Mouse (Mus musculus): ENCODE data around the gene Sycp1. TPM values are rescaled to one million over a fixed set of nuclear protein-coding genes. Genes with fewer than 3 reads are reported as not detected.

The Sycp1 gene
- polyA plus RNA-seq, 1 experiment from 2014 or later = not detected

DNA sequence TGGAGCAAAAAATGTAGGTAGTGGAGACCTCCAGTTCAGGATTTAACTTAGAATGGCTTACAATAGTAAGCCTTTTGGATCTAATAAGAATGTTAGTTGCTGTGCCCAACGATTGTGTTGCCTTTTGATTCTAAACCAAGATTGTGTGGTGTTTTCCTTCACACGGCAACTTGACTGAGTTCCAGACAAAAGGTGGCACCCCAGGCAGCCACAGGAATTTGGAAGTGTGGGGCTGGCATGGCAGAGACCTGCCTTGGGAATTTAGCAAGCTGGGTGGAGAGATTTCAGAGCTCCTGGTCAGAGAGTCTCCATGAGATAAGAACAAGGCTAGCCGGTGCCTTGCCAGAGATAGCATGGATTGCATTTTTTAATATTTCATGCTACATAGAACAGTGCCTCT lies 19.7 kb upstream of the Sycp1 start:
- Histone ChIP-seq H3K4me1 (ENCODE audit: insufficient read depth) (no peaks in the 10 kb centered on the region), H3K4me3 (ENCODE audit: low read depth, low read length) (no peak overlapping the region), H3K4me2 (no peak overlapping the region), H3K27me3 (ENCODE audit: insufficient read depth, low read length) (no peaks in the 10 kb centered on the region), H3K9me3 (ENCODE audit: low read depth, low read length) (no peaks in the 10 kb centered on the region), H3K36me3 (ENCODE audit: insufficient read depth) (no peaks in the 10 kb centered on the region), H3K27ac (ENCODE audit: low read depth) (no peak overlapping the region), H3K9ac (no peak overlapping the region)
- TF ChIP-seq CTCF (IDR thresholded peaks at IDR 0.05; ENCODE audit: low read depth) = no peak
- WGBS = 58% methylated on average over 3 of the region's 3 CpGs
- DNase-seq = no peak
- no peak for ATAC-seq (ENCODE audit: insufficient read depth)

DNA sequence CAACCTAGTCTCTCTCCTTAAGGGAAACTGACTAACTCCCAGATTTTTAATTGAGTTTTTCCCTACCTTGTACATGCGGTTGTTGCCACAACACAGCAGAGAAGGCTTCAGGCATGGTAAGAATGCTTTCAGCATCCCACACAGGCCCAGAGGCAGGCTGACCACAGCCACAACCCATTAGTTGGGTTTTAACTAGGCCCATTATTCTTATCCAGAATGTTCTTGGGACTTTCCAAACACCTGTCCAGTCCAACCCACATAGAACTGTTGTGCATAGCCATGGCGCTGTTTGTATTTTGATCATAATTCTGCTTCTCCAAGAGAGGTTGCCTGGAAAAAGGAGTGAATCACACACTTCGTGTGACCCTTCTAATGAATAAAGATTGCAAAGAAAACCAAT lies 19.2 kb upstream of the Sycp1 start:
- ATAC-seq (ENCODE audit: insufficient read depth) = no peak

DNA sequence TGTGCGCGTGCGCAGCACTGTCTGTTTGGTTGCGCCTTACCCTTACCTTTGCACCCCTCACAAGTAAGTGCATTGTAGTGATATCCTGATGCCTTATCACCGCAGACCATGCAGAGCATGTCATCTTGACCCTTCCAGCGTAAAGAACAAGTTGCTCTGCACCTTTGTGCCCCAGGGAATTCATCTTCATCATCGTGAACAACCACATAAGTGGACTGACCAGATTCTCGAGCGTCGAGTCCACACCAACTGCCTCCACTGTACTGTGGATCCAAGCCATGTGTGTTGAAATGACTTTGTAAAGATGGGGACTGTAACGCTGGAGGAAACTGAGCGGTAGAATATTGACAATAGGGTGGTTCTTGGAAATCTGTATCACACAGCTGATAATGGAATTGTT lies 18.6 kb upstream of the Sycp1 start:
- H3K27ac ChIP-seq (ENCODE audit: low read depth) = no peak overlapping the region
- 75% methylated on average over 12 of the region's 12 CpGs for WGBS
- no peaks in the 10 kb centered on the region for H3K4me1 ChIP-seq (ENCODE audit: insufficient read depth)
- no peak overlapping the region for H3K4me3 ChIP-seq (ENCODE audit: low read depth, low read length)
- H3K27me3 ChIP-seq (ENCODE audit: insufficient read depth, low read length) = no peaks in the 10 kb centered on the region
- H3K4me2 ChIP-seq = no peak overlapping the region
- no peaks in the 10 kb centered on the region for H3K36me3 ChIP-seq (ENCODE audit: insufficient read depth)
- no peaks in the 10 kb centered on the region for H3K9me3 ChIP-seq (ENCODE audit: low read depth, low read length)
- TF ChIP-seq CTCF (IDR thresholded peaks at IDR 0.05; ENCODE audit: low read depth) = no peak
- DNase-seq (no peak), ATAC-seq (ENCODE audit: insufficient read depth) (no peak)
- no peak overlapping the region for H3K9ac ChIP-seq

More for the DNA sequence above, 19.2 kb upstream of the Sycp1 start:
- Histone ChIP-seq H3K9me3 (ENCODE audit: low read depth, low read length) (no peaks in the 10 kb centered on the region), H3K27me3 (ENCODE audit: insufficient read depth, low read length) (no peaks in the 10 kb centered on the region), H3K4me1 (ENCODE audit: insufficient read depth) (no peaks in the 10 kb centered on the region), H3K36me3 (ENCODE audit: insufficient read depth) (no peaks in the 10 kb centered on the region), H3K4me2 (no peak overlapping the region), H3K4me3 (ENCODE audit: low read depth, low read length) (no peak overlapping the region), H3K9ac (no peak overlapping the region), H3K27ac (ENCODE audit: low read depth) (no peak overlapping the region)
- DNase-seq = no peak
- no peak for TF ChIP-seq CTCF (IDR thresholded peaks at IDR 0.05; ENCODE audit: low read depth)
- 91% methylated on average over 3 of the region's 3 CpGs for WGBS

DNA sequence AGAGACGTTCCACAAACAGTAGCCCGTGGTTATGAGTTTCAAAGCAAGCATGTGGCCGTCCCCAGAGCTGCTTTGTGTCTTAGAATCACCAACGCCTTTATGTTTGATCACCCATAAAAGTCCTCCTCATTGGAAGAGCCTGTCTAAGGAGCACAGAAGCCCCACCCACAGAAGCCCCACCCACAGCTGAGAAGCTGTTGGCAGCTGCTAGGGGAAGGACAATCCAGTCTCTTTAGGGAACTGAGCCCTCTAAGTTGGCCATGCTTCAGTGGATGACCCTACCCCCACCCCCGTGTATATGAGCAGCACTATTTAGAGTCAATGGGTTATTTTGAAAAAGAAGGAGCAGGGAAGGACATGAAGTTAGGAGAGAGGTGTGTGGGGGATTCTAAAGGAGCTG lies 11.0 kb upstream of the Sycp1 start:
- Histone ChIP-seq H3K27ac (ENCODE audit: low read depth) (no peak overlapping the region), H3K9ac (no peak overlapping the region), H3K9me3 (ENCODE audit: low read depth, low read length) (no peaks in the 10 kb centered on the region), H3K27me3 (ENCODE audit: insufficient read depth, low read length) (no peaks in the 10 kb centered on the region), H3K4me2 (0 out of 2 replicates have a peak overlapping the region, but pooled peaks have one; percentile 12), H3K36me3 (ENCODE audit: insufficient read depth) (no peaks in the 10 kb centered on the region), H3K4me3 (ENCODE audit: low read depth, low read length) (no peak overlapping the region), H3K4me1 (ENCODE audit: insufficient read depth) (no peaks in the 10 kb centered on the region)
- whole genome bisulfite sequencing = 45% methylated on average over 5 of the region's 5 CpGs
- DNase-seq (no peak), ATAC-seq (ENCODE audit: insufficient read depth) (peak; percentile 47; the same call in 1 of the 2 replicates)
- no peak for TF ChIP-seq CTCF (IDR thresholded peaks at IDR 0.05; ENCODE audit: low read depth)

DNA sequence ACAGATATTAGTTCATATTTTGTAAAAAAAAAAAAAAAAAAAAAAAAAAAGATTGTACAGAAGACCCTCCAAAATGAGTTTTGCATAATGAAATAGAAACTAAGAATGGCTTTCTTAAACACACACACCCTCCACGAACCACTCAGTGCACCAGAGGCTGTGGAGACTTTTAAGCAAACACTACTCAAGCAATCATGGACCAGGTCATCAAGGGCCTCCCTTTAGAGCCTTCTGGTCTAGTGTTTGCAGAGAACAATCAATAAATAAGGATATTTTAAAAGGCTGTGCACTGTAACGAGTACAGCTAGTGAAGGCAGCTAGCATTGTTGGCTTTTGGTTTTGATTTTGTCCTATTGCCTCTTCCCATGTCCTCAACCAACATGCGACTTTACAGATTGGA lies 10.4 kb upstream of the Sycp1 start:
- ATAC-seq (ENCODE audit: insufficient read depth) (no peak), DNase-seq (no peak)
- WGBS = 68% methylated on average over 3 of the region's 3 CpGs
- Histone ChIP-seq H3K4me1 (ENCODE audit: insufficient read depth) (no peaks in the 10 kb centered on the region), H3K4me3 (ENCODE audit: low read depth, low read length) (no peak overlapping the region), H3K4me2 (0 out of 2 replicates have a peak overlapping the region, but pooled peaks have one; percentile 12), H3K9ac (no peak overlapping the region), H3K27me3 (ENCODE audit: insufficient read depth, low read length) (no peaks in the 10 kb centered on the region), H3K36me3 (ENCODE audit: insufficient read depth) (no peaks in the 10 kb centered on the region), H3K9me3 (ENCODE audit: low read depth, low read length) (no peaks in the 10 kb centered on the region), H3K27ac (ENCODE audit: low read depth) (no peak overlapping the region)
- TF ChIP-seq CTCF (IDR thresholded peaks at IDR 0.05; ENCODE audit: low read depth) = no peak

DNA sequence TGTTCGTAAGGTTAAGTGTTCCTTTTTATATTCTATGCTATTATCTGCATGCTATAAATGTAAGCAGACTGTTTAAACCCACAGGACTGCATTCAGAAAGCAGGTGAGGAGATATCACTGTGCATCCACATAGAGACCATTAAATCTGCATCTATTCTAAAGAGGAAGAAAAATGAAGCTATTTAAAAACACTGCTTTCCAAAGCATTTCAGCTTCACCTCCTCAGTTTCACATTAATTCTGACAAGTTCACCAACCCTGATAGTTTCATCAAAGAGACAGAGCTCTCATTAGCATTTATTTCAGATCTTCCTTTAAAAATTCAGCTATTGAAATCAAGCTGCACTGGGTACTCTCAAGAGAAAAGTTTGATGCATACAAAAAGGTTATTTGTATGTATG lies 2.2 kb upstream of the Sycp1 start:
- DNase-seq (no peak), ATAC-seq (ENCODE audit: insufficient read depth) (no peak)
- H3K9ac ChIP-seq = no peak overlapping the region
- H3K4me1 ChIP-seq (ENCODE audit: insufficient read depth) = no peaks in the 10 kb centered on the region
- H3K27me3 ChIP-seq (ENCODE audit: insufficient read depth, low read length) = no peaks in the 10 kb centered on the region
- no peak overlapping the region for H3K27ac ChIP-seq (ENCODE audit: low read depth)
- H3K4me2 ChIP-seq = no peak overlapping the region
- no peaks in the 10 kb centered on the region for H3K36me3 ChIP-seq (ENCODE audit: insufficient read depth)
- 90% methylated on average over 1 of the region's 1 CpGs for WGBS
- no peak overlapping the region for H3K4me3 ChIP-seq (ENCODE audit: low read depth, low read length)
- TF ChIP-seq CTCF (IDR thresholded peaks at IDR 0.05; ENCODE audit: low read depth) = no peak
- no peaks in the 10 kb centered on the region for H3K9me3 ChIP-seq (ENCODE audit: low read depth, low read length)

DNA sequence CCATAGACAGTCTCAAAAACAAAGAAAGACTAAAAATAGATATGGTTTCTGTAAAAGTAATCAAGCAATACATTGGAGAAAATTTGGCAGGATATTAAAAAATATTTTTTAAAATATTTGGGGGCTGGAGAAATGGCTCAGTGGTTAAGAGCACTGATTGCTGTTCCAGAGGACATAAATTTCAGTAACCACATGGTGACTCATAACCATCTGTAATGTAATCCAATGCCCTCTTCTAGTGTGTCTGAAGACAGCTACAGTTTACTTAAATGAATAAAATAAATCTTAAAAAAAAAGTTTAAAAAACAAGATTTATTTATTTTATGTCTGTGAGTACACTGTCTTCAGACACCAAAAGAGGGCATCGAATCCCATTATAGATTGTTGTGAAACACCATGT lies 36.8 kb downstream of the Sycp1 start:
- Histone ChIP-seq H3K27ac (ENCODE audit: low read depth) (no peak overlapping the region), H3K9me3 (ENCODE audit: low read depth, low read length) (no peaks in the 10 kb centered on the region), H3K36me3 (ENCODE audit: insufficient read depth) (no peaks in the 10 kb centered on the region), H3K4me1 (ENCODE audit: insufficient read depth) (no peaks in the 10 kb centered on the region), H3K27me3 (ENCODE audit: insufficient read depth, low read length) (no peaks in the 10 kb centered on the region), H3K4me3 (ENCODE audit: low read depth, low read length) (no peak overlapping the region), H3K9ac (no peak overlapping the region), H3K4me2 (no peak overlapping the region)
- WGBS = 90% methylated on average over 1 of the region's 1 CpGs
- no peak for DNase-seq
- TF ChIP-seq CTCF (IDR thresholded peaks at IDR 0.05; ENCODE audit: low read depth) = no peak
- ATAC-seq (ENCODE audit: insufficient read depth) = no peak

DNA sequence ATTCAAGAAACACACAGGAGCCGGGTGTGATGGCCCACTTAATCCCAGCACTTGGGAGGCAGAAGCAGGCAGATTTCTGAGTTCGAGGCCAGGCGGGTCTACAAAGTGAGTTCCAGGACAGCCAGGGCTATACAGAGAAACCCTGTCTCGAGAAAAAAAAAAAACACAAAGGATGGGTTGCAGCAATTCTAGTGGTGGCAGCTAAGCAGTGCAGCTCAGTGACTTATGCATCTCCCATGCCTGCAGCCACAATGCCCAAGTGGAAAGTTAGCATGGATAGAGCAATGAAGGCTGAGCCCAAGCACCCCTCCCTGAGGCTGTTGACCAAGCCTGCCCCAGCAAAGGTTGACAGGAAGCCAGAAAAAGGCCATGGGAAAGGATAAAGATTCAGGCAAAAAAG lies 55.4 kb downstream of the Sycp1 start:
- H3K27me3 ChIP-seq (ENCODE audit: insufficient read depth, low read length) = no peaks in the 10 kb centered on the region
- H3K4me3 ChIP-seq (ENCODE audit: low read depth, low read length) = no peak overlapping the region
- peak; percentile 29 for TF ChIP-seq CTCF (IDR thresholded peaks at IDR 0.05; ENCODE audit: low read depth)
- H3K27ac ChIP-seq (ENCODE audit: low read depth) = no peak overlapping the region
- no peak for ATAC-seq (ENCODE audit: insufficient read depth)
- no peak for DNase-seq
- H3K9me3 ChIP-seq (ENCODE audit: low read depth, low read length) = no peaks in the 10 kb centered on the region
- no peak overlapping the region for H3K4me2 ChIP-seq
- 76% methylated on average over 4 of the region's 4 CpGs for WGBS
- no peaks in the 10 kb centered on the region for H3K36me3 ChIP-seq (ENCODE audit: insufficient read depth)
- no peaks in the 10 kb centered on the region for H3K4me1 ChIP-seq (ENCODE audit: insufficient read depth)
- no peak overlapping the region for H3K9ac ChIP-seq
